Mouse (Mus musculus): ENCODE results near the gene Sike1. TPM values are rescaled to one million over a fixed set of nuclear protein-coding genes. Genes with fewer than 3 reads are reported as not detected.

The Sike1 gene
- polyA plus RNA-seq (2012; rRNA removed): 18.2 and 23.7 TPM in 2 replicates

GRCm38 (mm10) chr3:102995605-102996321 is at the start of gene Sike1:
Sike1 (plus strand) TSS chr3:102995708.

GRCm38 (mm10) chr3:102964033-102964432 is 31.5 kb upstream of the Sike1 start, which contains the start of gene Nr1h5:
Nr1h5 (minus strand) TSS chr3:102964133.

GRCm38 (mm10) chr3:103020249-103020942 is 24.9 kb downstream of the Sike1 start, which contains the start of gene Csde1:
Csde1 (plus strand) TSS chr3:103020426.

Other genes with a start within 250 kb of the Sike1 start
- not detected in 2 replicates for gene Tshb, start 213.0 kb upstream of the Sike1 start, polyA plus RNA-seq (2012; rRNA removed)
- gene Sycp1, start 59.6 kb upstream of the Sike1 start, polyA plus RNA-seq (2012; rRNA removed): not detected in 2 replicates
- not detected in 2 replicates for gene Nr1h5, start 31.6 kb upstream of the Sike1 start, polyA plus RNA-seq (2012; rRNA removed)
- 10.5 and 15.2 TPM in 2 replicates for gene Csde1, start 24.7 kb downstream of the Sike1 start, polyA plus RNA-seq (2012; rRNA removed)
- gene Nras, start 62.6 kb downstream of the Sike1 start, polyA plus RNA-seq (2012; rRNA removed): 6.5 and 9.1 TPM in 2 replicates
- 0.05 TPM in 1 of 2 replicates, not detected in the other for gene Ampd1, start 78.3 kb downstream of the Sike1 start, polyA plus RNA-seq (2012; rRNA removed)
- gene Dennd2c, start 106.9 kb downstream of the Sike1 start, polyA plus RNA-seq (2012; rRNA removed): 0.36 and 0.55 TPM in 2 replicates
- 19.2 and 22.4 TPM in 2 replicates for gene Bcas2, start 175.9 kb downstream of the Sike1 start, polyA plus RNA-seq (2012; rRNA removed)

All from colon, adult 2 months (tissue).